Mouse (Mus musculus) gastrocnemius, adult 8-10 months (tissue): Measurements from ENCODE around the gene Fis1. TPM values are rescaled to one million over a fixed set of nuclear protein-coding genes. Genes with fewer than 3 reads are reported as not detected.
"Not testable (repeated sequence)": the region's sequence is repeated elsewhere in the genome, so short reads cannot be mapped to it uniquely, and the experiment has no call there.

Experiments used
- DNase-seq, 2 experiments: peaks; one replicate each; pipeline ENCODE4 v3.0.0; 2022; ENCODE audit warnings: low spot score in 2 of 2
- total RNA-seq, 4 experiments: library from RNA; stranded (reverse); gene quantifications; 2 replicates each; pipeline ENCODE4 v1.2.4; 2022

Fis1 gene
- total RNA-seq, 4 experiments from 2014 or later = 185 to 202 (median 194) TPM

- not testable (repeated sequence) for DNase-seq
Observed at GRCm38 (mm10) chr5:136940029-136940428, 13.0 kb upstream of the Fis1 start.

- DNase-seq = no peak
Observed at GRCm38 (mm10) chr5:136940845-136941560, 12.1 kb upstream of the Fis1 start.

GRCm38 (mm10) chr5:136942781-136943180, 10.3 kb upstream of the Fis1 start:
- DNase-seq = no peak

- DNase-seq = no peak
Observed at GRCm38 (mm10) chr5:136943382-136943781, 9.7 kb upstream of the Fis1 start.

- DNase-seq = no peak
Observed at GRCm38 (mm10) chr5:136945084-136945483, 8.0 kb upstream of the Fis1 start.

- no peak for DNase-seq
Observed at GRCm38 (mm10) chr5:136947874-136948273, 5.2 kb upstream of the Fis1 start.

GRCm38 (mm10) chr5:136949551-136950336, 3.3 kb upstream of the Fis1 start:
- DNase-seq = not testable (repeated sequence)

GRCm38 (mm10) chr5:136950521-136950920, 2.6 kb upstream of the Fis1 start:
- DNase-seq = no peak

- no peak for DNase-seq
Observed at GRCm38 (mm10) chr5:136952153-136952552, 922 bp upstream of the Fis1 start.

GRCm38 (mm10) chr5:136953440-136953951, 421 bp downstream of the Fis1 start:
- peak in 1 of 2 experiments; percentile 25 for DNase-seq

GRCm38 (mm10) chr5:136955622-136956021, 2.5 kb downstream of the Fis1 start:
- no peak for DNase-seq

GRCm38 (mm10) chr5:136957250-136957649, 4.2 kb downstream of the Fis1 start:
- no peak for DNase-seq

GRCm38 (mm10) chr5:136958991-136959605, 6.0 kb downstream of the Fis1 start:
- no peak for DNase-seq

- DNase-seq = no peak
Observed at GRCm38 (mm10) chr5:136960053-136960452, 7.0 kb downstream of the Fis1 start.

GRCm38 (mm10) chr5:136961334-136961982, 8.4 kb downstream of the Fis1 start:
- no peak for DNase-seq

GRCm38 (mm10) chr5:136961983-136962461, 8.9 kb downstream of the Fis1 start:
- peak; percentile 86 for DNase-seq

- peak; percentile 76 to 81 for DNase-seq
Observed at GRCm38 (mm10) chr5:136962501-136962900, 9.4 kb downstream of the Fis1 start.

- DNase-seq = no peak
Observed at GRCm38 (mm10) chr5:136962966-136963540, 10.0 kb downstream of the Fis1 start.

GRCm38 (mm10) chr5:136965210-136965609, 12.1 kb downstream of the Fis1 start:
- no peak for DNase-seq

GRCm38 (mm10) chr5:136965686-136966085, 12.6 kb downstream of the Fis1 start:
- no peak for DNase-seq

- no peak for DNase-seq
Observed at GRCm38 (mm10) chr5:136966331-136966730, 13.3 kb downstream of the Fis1 start, which contains the start of gene Cldn15. Cldn15 (plus strand) TSS chr5:136966616.
